ENCODE assay signal across 11 mouse cellular contexts in genomic region chr8:11375749-11376438, GRCm38 (mm10).
DNase-seq lines count a peak whose midpoint lies in the region; ATAC-seq and TF ChIP-seq lines count a peak whose summit lies in the region.
"Had no signal": no experiment of that assay in that cellular context is flagged by ENCODE, and none has a peak within 500 bp of the region (broad histone marks: within the 10 kb centered on the region; RNA-seq: fewer than 3 reads in every experiment).

No protein-coding gene starts in this region.

- H3K27ac ChIP-seq in intestine, embryonic 14.5 days (ENCODE audit: low read depth) = peak overlapping the region; percentile 73
- H3K27ac ChIP-seq in intestine, postnatal 0 days (ENCODE audit: low read depth, low read length) = no peak overlapping the region
- peak overlapping the region; percentile 56 for H3K27ac ChIP-seq in heart, embryonic 15.5 days
- no peak overlapping the region for H3K27ac ChIP-seq in midbrain, embryonic 14.5 days (replicated peaks; ENCODE audit: low read depth, low read length)
- H3K27ac ChIP-seq: hindbrain, embryonic 12.5 days; macrophage; neural tube, embryonic 12.5 days had no signal

- no peaks in the 10 kb centered on the region for H3K27me3 ChIP-seq in intestine, embryonic 14.5 days (replicated peaks; ENCODE audit: control insufficient read depth, insufficient read depth, low read length)
- no peaks in the 10 kb centered on the region for H3K27me3 ChIP-seq in intestine, postnatal 0 days (replicated peaks; ENCODE audit: control insufficient read depth, insufficient read depth, low read length)
- H3K27me3 ChIP-seq in heart, embryonic 15.5 days = no peaks in the 10 kb centered on the region
- H3K27me3 ChIP-seq in midbrain, embryonic 14.5 days (ENCODE audit: control insufficient read depth, insufficient read depth, low read length) = no peaks in the 10 kb centered on the region
- H3K27me3 ChIP-seq: neural tube, embryonic 12.5 days had no signal

- no peak overlapping the region for H3K4me3 ChIP-seq in intestine, embryonic 14.5 days (ENCODE audit: low read depth, low read length)
- no peak overlapping the region for H3K4me3 ChIP-seq in intestine, postnatal 0 days (ENCODE audit: low read depth, low read length)
- H3K4me3 ChIP-seq in heart, embryonic 15.5 days = no peak overlapping the region
- H3K4me3 ChIP-seq in midbrain, embryonic 14.5 days (replicated peaks; ENCODE audit: low read depth, low read length) = no peak overlapping the region
- H3K4me3 ChIP-seq: hindbrain, embryonic 12.5 days; neural tube, embryonic 12.5 days had no signal

- no peak for TF ChIP-seq CTCF in intestine, postnatal 0 days (IDR thresholded peaks at IDR 0.05; ENCODE audit: low read depth)

- peak; percentile 70 for DNase-seq in intestine, embryonic 14.5 days (ENCODE audit: low spot score)
- peak; percentile 51 for DNase-seq in 3T3-L1 (ENCODE audit: low read depth, low spot score)
- peak; percentile 76 for DNase-seq in adrenal gland, adult 8-10 months
- DNase-seq in midbrain, embryonic 14.5 days = no peak

- no peaks in the 10 kb centered on the region for H3K9me3 ChIP-seq in intestine, embryonic 14.5 days (ENCODE audit: control insufficient read depth, low read length)
- H3K9me3 ChIP-seq in intestine, postnatal 0 days (ENCODE audit: control insufficient read depth) = no peaks in the 10 kb centered on the region
- no peaks in the 10 kb centered on the region for H3K9me3 ChIP-seq in heart, embryonic 15.5 days (replicated peaks)
- H3K9me3 ChIP-seq in midbrain, embryonic 14.5 days (ENCODE audit: control insufficient read depth, low read length) = no peaks in the 10 kb centered on the region
- H3K9me3 ChIP-seq: G1E; hindbrain, embryonic 12.5 days; neural tube, embryonic 12.5 days had no signal

- WGBS in intestine, embryonic 14.5 days = 32% methylated on average over 18 of the region's 18 CpGs
- 59% methylated on average over 18 of the region's 18 CpGs for WGBS in intestine, postnatal 0 days
- 40% methylated on average over 18 of the region's 18 CpGs for WGBS in heart, embryonic 15.5 days
- WGBS in midbrain, embryonic 14.5 days = 87% methylated on average over 18 of the region's 18 CpGs

- peak overlapping the region; percentile 22 for H3K4me2 ChIP-seq in intestine, embryonic 14.5 days (ENCODE audit: low read length)
- H3K4me2 ChIP-seq in intestine, postnatal 0 days (replicated peaks; ENCODE audit: low read depth) = no peak overlapping the region
- no peak overlapping the region for H3K4me2 ChIP-seq in heart, embryonic 15.5 days
- no peak overlapping the region for H3K4me2 ChIP-seq in midbrain, embryonic 14.5 days (ENCODE audit: low read length)
- H3K4me2 ChIP-seq: hindbrain, embryonic 12.5 days; neural tube, embryonic 12.5 days had no signal

- peaks cover 36% of the 10 kb centered on the region for H3K4me1 ChIP-seq in intestine, embryonic 14.5 days (replicated peaks; ENCODE audit: control insufficient read depth, insufficient read depth, low read length)
- H3K4me1 ChIP-seq in intestine, postnatal 0 days (replicated peaks; ENCODE audit: control insufficient read depth, insufficient read depth, low read length) = peaks cover 5% of the 10 kb centered on the region
- peaks cover 62% of the 10 kb centered on the region for H3K4me1 ChIP-seq in heart, embryonic 15.5 days (replicated peaks)
- no peaks in the 10 kb centered on the region for H3K4me1 ChIP-seq in midbrain, embryonic 14.5 days (ENCODE audit: control insufficient read depth, insufficient read depth, low read length)

- H3K9ac ChIP-seq in intestine, embryonic 14.5 days (ENCODE audit: low read length) = no peak overlapping the region
- no peak overlapping the region for H3K9ac ChIP-seq in intestine, postnatal 0 days (ENCODE audit: low read depth, low read length)
- H3K9ac ChIP-seq in heart, embryonic 15.5 days = no peak overlapping the region
- no peak overlapping the region for H3K9ac ChIP-seq in midbrain, embryonic 14.5 days (replicated peaks; ENCODE audit: low read length)
- H3K9ac ChIP-seq: hindbrain, embryonic 12.5 days; neural tube, embryonic 12.5 days had no signal

- peak; percentile 57 for ATAC-seq in intestine, embryonic 14.5 days (replicated peaks; ENCODE audit: low FRiP score, low TSS enrichment, low read depth)
- ATAC-seq in intestine, postnatal 0 days = no peak
- ATAC-seq in heart, embryonic 15.5 days (replicated peaks; ENCODE audit: insufficient number of reproducible peaks, insufficient read depth, low FRiP score, low read depth) = peak; percentile 39; the same call in 1 of the 2 replicates
- ATAC-seq in erythroblast, adult 5-6 weeks (replicated peaks; ENCODE audit: low FRiP score, poor library complexity, severe bottlenecking) = no peak
- no peak for ATAC-seq in midbrain, embryonic 14.5 days (ENCODE audit: low FRiP score, low TSS enrichment)

- H3K36me3 ChIP-seq in intestine, embryonic 14.5 days (ENCODE audit: control insufficient read depth, insufficient read depth, low read length) = no peaks in the 10 kb centered on the region
- H3K36me3 ChIP-seq in intestine, postnatal 0 days (ENCODE audit: control insufficient read depth, insufficient read depth) = no peaks in the 10 kb centered on the region
- no peaks in the 10 kb centered on the region for H3K36me3 ChIP-seq in heart, embryonic 15.5 days
- no peaks in the 10 kb centered on the region for H3K36me3 ChIP-seq in midbrain, embryonic 14.5 days (ENCODE audit: control insufficient read depth, insufficient read depth, low read length)
- H3K36me3 ChIP-seq: G1E; hindbrain, embryonic 12.5 days; neural tube, embryonic 12.5 days had no signal

Comparison
In these comparisons a context has a peak if more than half of its experiments do, and no peak if none do; other contexts are left out.
1. ATAC-seq: peak in intestine, embryonic 14.5 days (single experiment) and heart, embryonic 15.5 days (single experiment); none in intestine, postnatal 0 days (single experiment), erythroblast, adult 5-6 weeks (single experiment) and midbrain, embryonic 14.5 days (single experiment).
2. H3K27ac ChIP-seq: peak in intestine, embryonic 14.5 days (single experiment) and heart, embryonic 15.5 days (single experiment); none in intestine, postnatal 0 days (single experiment) and midbrain, embryonic 14.5 days (single experiment).